Mouse (Mus musculus) liver, postnatal 0 days (tissue): ENCODE measurements around the gene Nectin4. TPM values are rescaled to one million over a fixed set of nuclear protein-coding genes. Genes with fewer than 3 reads are reported as not detected.

Experiments used
- ATAC-seq: fragments of 200-750 bp; cut with Nextera tagmentation; 2 replicates; pipeline ENCODE4 v1.8.0; 2017; ENCODE audit warnings: mild to moderate bottlenecking, moderate library complexity
- DNase-seq: peaks from one replicate; pipeline ENCODE4 v3.0.0-alpha.2; 2016
- H3K27ac ChIP-seq: fragments of 300-500 bp; sonication (generic); 2 replicates; pipeline ENCODE4 v1.5.1; 2014; ENCODE audit warnings: antibody characterized with exemption, moderate library complexity, mild to moderate bottlenecking, low read depth
- H3K27me3 ChIP-seq: fragments of 300-500 bp; sonication (generic); 2 replicates; pipeline ENCODE4 v1.6.1; 2014; ENCODE audit warnings: low read length, control low read depth, mixed read lengths; ENCODE audit not compliant: insufficient read depth
- H3K36me3 ChIP-seq: fragments of 300-500 bp; sonication (generic); replicated peaks from 2 replicates; pipeline ENCODE4 v1.6.1; 2014; ENCODE audit warnings: mild to moderate bottlenecking, control low read depth, low read length, moderate library complexity, mixed read lengths; ENCODE audit not compliant: insufficient read depth
- H3K4me1 ChIP-seq: fragments of 300-500 bp; sonication (generic); 2 replicates; pipeline ENCODE4 v1.6.1; 2014; ENCODE audit warnings: antibody characterized with exemption, mild to moderate bottlenecking, control low read depth; ENCODE audit not compliant: insufficient read depth
- H3K4me2 ChIP-seq: fragments of 300-500 bp; sonication (generic); 2 replicates; pipeline ENCODE4 v1.6.1; 2014; ENCODE audit warnings: low read depth, mild to moderate bottlenecking, low read length, moderate library complexity, mixed read lengths
- H3K4me3 ChIP-seq: fragments of 300-500 bp; sonication (generic); 2 replicates; pipeline ENCODE4 v1.5.1; 2014; ENCODE audit warnings: low read depth, low read length
- H3K9ac ChIP-seq: fragments of 300-500 bp; sonication (generic); replicated peaks from 2 replicates; pipeline ENCODE4 v1.6.1; 2014; ENCODE audit warnings: mild to moderate bottlenecking, moderate library complexity
- H3K9me3 ChIP-seq: fragments of 300-500 bp; sonication (generic); 2 replicates; pipeline ENCODE4 v1.6.1; 2016; ENCODE audit warnings: mild to moderate bottlenecking, control low read depth, low read length, mixed read lengths
- CTCF ChIP-seq: sonication (generic); IDR thresholded peaks from 2 replicates; pipeline ENCODE4 v1.5.1; 2016; ENCODE audit warnings: antibody characterized with exemption, low read depth
- EP300 ChIP-seq: IDR thresholded peaks from 2 replicates; pipeline ENCODE4 v1.6.1; 2016; ENCODE audit warnings: antibody characterized with exemption, low read depth, mild to moderate bottlenecking
- WGBS: fragments of 180-500 bp; shearing (Covaris S2); extraction: QIAGEN DNeasy Blood & Tissue Kit; methylation state at CpG from one replicate; pipeline ENCODE4 v1.1.7; 2014; ENCODE audit not compliant: insufficient replicate concordance; 5-methylcytosine and 5-hydroxymethylcytosine counted together
- polyA plus RNA-seq: library from polyadenylated mRNA; unstranded; fragments of >200 nt; fragmentation: Nextera tagmentation; extraction: Ambion mirVana; gene quantifications from 2 replicates; pipeline ENCODE4 v1.2.1, GENCODE M21; 2015

Gene Nectin4
- polyA plus RNA-seq, 1 experiment from 2014 or later, result 0.22 TPM

DNA sequence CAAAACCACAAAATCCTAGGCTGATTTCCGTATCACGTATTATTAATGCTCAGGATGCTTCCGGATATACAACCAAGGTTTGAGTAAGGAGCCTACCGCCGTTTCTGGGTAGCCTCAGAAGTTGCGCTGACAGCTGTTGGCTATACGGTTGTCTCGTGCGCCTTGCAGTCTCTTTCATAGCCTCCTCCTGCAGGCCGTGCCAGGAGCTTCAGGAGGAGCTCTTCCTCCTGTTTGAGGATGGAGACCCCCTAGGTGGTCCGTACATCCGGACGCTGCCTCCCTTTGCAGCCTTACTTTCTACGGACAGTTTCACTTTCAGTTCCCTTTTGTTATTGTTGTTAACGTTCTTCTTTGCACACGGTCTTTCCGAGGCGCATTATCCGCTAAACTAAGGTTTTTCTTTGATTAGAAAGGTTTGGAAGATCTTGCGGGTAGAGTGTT is 42.1 kb downstream of the Nectin4 start:
- WGBS, result 0% methylated on average over 20 of the region's 20 CpGs
- H3K36me3 ChIP-seq, result peaks cover 15% of the 10 kb centered on the region
- TF ChIP-seq CTCF, result 0 out of 2 replicates have a peak, but pooled peaks have one; percentile 2
- TF ChIP-seq EP300, result no peak
- peak; percentile 55 for DNase-seq
- H3K4me1 ChIP-seq, result peaks cover 18% of the 10 kb centered on the region
- peak overlapping the region; percentile 100 for H3K4me3 ChIP-seq
- H3K9me3 ChIP-seq, result no peaks in the 10 kb centered on the region
- ATAC-seq, result 0 out of 2 replicates have a peak, but pooled peaks have one; percentile 11
- peak overlapping the region; percentile 98 for H3K9ac ChIP-seq
- peak overlapping the region; percentile 95 for H3K27ac ChIP-seq
- peak overlapping the region; percentile 73 for H3K4me2 ChIP-seq
- H3K27me3 ChIP-seq, result no peaks in the 10 kb centered on the region

DNA sequence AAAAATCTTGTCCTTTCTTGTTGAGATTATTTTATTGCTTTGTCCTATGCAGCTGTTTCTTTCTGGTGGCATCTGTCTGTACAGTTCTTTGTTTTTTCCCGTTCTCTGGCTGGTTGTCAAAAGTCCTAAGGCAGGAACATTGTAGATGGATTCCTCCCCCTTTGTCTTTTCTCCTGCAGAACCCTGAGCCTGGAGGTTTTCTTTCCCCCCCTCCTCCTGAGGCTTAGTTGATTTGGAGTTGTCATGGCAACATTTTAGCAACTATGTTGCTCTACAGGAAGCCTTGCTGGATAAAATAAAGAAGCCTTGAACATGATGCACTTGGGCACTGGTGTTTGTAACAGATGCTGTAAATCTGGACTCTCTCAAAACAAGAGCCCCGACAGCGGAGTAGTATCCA is 42.5 kb downstream of the Nectin4 start:
- TF ChIP-seq EP300 (no peak), CTCF (no peak)
- no peak for ATAC-seq
- H3K9me3 ChIP-seq, result no peaks in the 10 kb centered on the region
- no peaks in the 10 kb centered on the region for H3K27me3 ChIP-seq
- H3K4me1 ChIP-seq, result peaks cover 18% of the 10 kb centered on the region
- peak overlapping the region; percentile 98 for H3K9ac ChIP-seq
- H3K4me2 ChIP-seq, result peak overlapping the region; percentile 73
- H3K4me3 ChIP-seq, result peak overlapping the region; percentile 100
- peaks cover 19% of the 10 kb centered on the region for H3K36me3 ChIP-seq
- 51% methylated on average over 3 of the region's 3 CpGs for WGBS
- no peak for DNase-seq
- H3K27ac ChIP-seq, result peak overlapping the region; percentile 95

DNA sequence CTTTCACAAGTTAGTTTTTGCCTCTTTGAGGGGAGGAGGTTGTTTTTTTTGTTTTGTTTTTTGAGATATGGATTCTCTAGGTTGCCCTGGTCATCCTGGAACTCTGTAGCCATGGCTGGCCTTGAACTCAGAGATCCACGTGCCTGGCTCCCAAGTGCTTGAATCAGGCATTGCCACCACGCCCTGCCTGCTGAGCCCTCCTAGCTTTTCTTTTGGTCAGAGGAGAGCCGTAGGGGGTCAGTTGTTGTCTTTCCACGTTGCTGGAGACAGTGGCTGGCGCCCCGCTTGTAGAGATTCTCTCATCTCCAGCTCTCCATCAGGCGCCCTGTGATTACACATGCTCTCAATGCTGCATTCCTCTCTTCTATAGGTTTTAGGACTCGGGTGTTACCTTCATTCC is 43.7 kb downstream of the Nectin4 start:
- no peak for ATAC-seq
- no peaks in the 10 kb centered on the region for H3K27me3 ChIP-seq
- no peak overlapping the region for H3K4me3 ChIP-seq
- no peak overlapping the region for H3K9ac ChIP-seq
- no peaks in the 10 kb centered on the region for H3K9me3 ChIP-seq
- peaks cover 22% of the 10 kb centered on the region for H3K36me3 ChIP-seq
- no peak for DNase-seq
- H3K4me2 ChIP-seq, result no peak overlapping the region
- no peak overlapping the region for H3K27ac ChIP-seq
- WGBS, result 72% methylated on average over 8 of the region's 8 CpGs
- no peak for TF ChIP-seq CTCF
- peaks cover 20% of the 10 kb centered on the region for H3K4me1 ChIP-seq

- DNase-seq (peak; percentile 59), ATAC-seq (peak; percentile 90)
- peaks cover 36% of the 10 kb centered on the region for H3K36me3 ChIP-seq
- TF ChIP-seq CTCF (no peak), EP300 (0 out of 2 replicates have a peak, but pooled peaks have one; percentile 22)
- H3K4me3 ChIP-seq, result no peak within 1 kb of the TSS
- H3K9ac ChIP-seq, result no peak within 1 kb of the TSS
- H3K27ac ChIP-seq, result peak within 1 kb of the TSS; percentile 66
- H3K9me3 ChIP-seq, result no peaks in the 10 kb centered on the region
- WGBS, result 66% methylated on average over 5 of the region's 5 CpGs
- H3K27me3 ChIP-seq, result no peaks in the 10 kb centered on the region
- peaks cover 7% of the 10 kb centered on the region for H3K4me1 ChIP-seq
- peak within 1 kb of the TSS; percentile 26 for H3K4me2 ChIP-seq
Measured at GRCm38 (mm10) chr1:171418660-171419059, 48.8 kb downstream of the Nectin4 start, which contains the start of gene Tstd1. TSS of gene Tstd1 (plus strand) at chr1:171418872.

DNA sequence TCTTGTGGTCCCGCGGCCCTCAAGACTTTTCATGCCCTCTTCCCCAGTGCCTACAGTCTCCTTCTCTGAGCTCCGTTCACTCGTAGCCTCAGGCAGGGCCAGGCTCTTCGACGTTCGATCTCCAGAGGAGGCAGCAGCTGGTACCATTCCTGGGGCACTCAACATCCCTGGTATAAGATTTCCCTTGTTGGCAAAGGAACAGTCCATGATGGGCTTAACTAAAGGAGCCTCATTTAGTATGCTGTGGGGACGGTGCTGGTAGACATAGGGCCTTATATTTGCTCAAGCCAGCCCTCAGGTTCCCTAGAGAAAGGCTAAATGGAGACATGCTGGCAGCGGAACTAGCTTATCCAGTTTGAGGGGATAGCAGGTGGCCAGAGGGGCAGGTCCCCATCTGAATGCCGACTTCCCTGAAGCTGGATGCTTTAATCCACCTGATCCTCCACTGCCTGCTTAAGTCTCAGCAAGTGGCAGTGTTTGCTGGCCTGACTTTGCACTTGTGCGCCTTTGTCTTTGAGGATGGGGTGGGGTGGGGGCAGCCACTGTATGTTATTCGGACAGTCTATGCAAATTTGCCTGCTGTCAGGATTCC is 49.5 kb downstream of the Nectin4 start:
- no peaks in the 10 kb centered on the region for H3K9me3 ChIP-seq
- DNase-seq (no peak), ATAC-seq (no peak)
- 0 out of 2 replicates have a peak, but pooled peaks cover 2% of the 10 kb centered on the region for H3K4me1 ChIP-seq
- peaks cover 36% of the 10 kb centered on the region for H3K36me3 ChIP-seq
- peak overlapping the region; percentile 66; the same call in 1 of the 2 replicates for H3K27ac ChIP-seq
- no peak overlapping the region for H3K4me3 ChIP-seq
- TF ChIP-seq CTCF (no peak), EP300 (no peak)
- WGBS, result 77% methylated on average over 12 of the region's 12 CpGs
- H3K27me3 ChIP-seq, result no peaks in the 10 kb centered on the region
- H3K4me2 ChIP-seq, result peak overlapping the region; percentile 26
- no peak overlapping the region for H3K9ac ChIP-seq

DNA sequence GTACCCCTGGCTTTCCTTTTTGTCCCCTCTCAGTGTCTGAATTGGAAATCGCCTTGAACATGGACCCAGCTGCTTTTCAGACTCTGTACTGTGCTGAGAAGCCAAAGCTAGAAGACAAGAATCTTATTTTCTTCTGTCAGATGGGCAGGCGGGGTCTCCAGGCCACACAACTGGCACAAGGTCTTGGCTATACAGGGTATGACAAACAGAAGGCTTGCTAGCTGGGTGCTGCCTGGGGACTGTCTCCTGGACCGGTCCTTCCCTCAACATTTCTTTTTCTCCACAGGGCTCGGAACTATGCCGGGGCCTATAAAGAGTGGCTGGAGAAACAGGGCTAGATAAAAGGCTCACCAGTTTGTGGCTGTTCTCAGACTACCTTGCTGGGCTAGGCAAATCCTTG is 50.0 kb downstream of the Nectin4 start:
- DNase-seq, result no peak
- Histone ChIP-seq H3K4me1 (0 out of 2 replicates have a peak, but pooled peaks cover 2% of the 10 kb centered on the region), H3K4me3 (no peak overlapping the region), H3K27me3 (no peaks in the 10 kb centered on the region), H3K36me3 (peaks cover 36% of the 10 kb centered on the region), H3K9me3 (no peaks in the 10 kb centered on the region), H3K9ac (no peak overlapping the region), H3K4me2 (no peak overlapping the region; the same call in 1 of the 2 replicates), H3K27ac (no peak overlapping the region)
- TF ChIP-seq CTCF (no peak), EP300 (no peak)
- 78% methylated on average over 5 of the region's 5 CpGs for WGBS
- ATAC-seq, result no peak
